Mouse (Mus musculus): ENCODE results near the gene G3bp1. TPM values are rescaled to one million over a fixed set of nuclear protein-coding genes. Genes with fewer than 3 reads are reported as not detected.

Gene G3bp1
- total RNA-seq, 2 experiments from 2014 or later, result 50.7 to 55.5 TPM

- no peak for DNase-seq (ENCODE audit: low spot score)
Observed at GRCm38 (mm10) chr11:55462149-55462548, 7.3 kb upstream of the G3bp1 start.

GRCm38 (mm10) chr11:55464707-55465106, 4.8 kb upstream of the G3bp1 start:
- no peak for DNase-seq (ENCODE audit: low spot score)

GRCm38 (mm10) chr11:55465177-55465576, 4.3 kb upstream of the G3bp1 start:
- DNase-seq (ENCODE audit: low spot score), result no peak

GRCm38 (mm10) chr11:55468012-55468411, 1.5 kb upstream of the G3bp1 start:
- no peak for DNase-seq (ENCODE audit: low spot score)

- DNase-seq (ENCODE audit: low spot score), result no peak
Observed at GRCm38 (mm10) chr11:55468611-55469047, 856 bp upstream of the G3bp1 start.

GRCm38 (mm10) chr11:55469923-55470691, 622 bp downstream of the G3bp1 start:
- DNase-seq (ENCODE audit: low spot score), result no peak

GRCm38 (mm10) chr11:55470761-55471160, 1.3 kb downstream of the G3bp1 start:
- no peak for DNase-seq (ENCODE audit: low spot score)

- no peak for DNase-seq (ENCODE audit: low spot score)
Observed at GRCm38 (mm10) chr11:55471467-55471866, 2.0 kb downstream of the G3bp1 start.

GRCm38 (mm10) chr11:55473219-55473618, 3.7 kb downstream of the G3bp1 start:
- no peak for DNase-seq (ENCODE audit: low spot score)

GRCm38 (mm10) chr11:55485443-55485842, 16.0 kb downstream of the G3bp1 start:
- DNase-seq (ENCODE audit: low spot score), result no peak

- DNase-seq (ENCODE audit: low spot score), result no peak
Observed at GRCm38 (mm10) chr11:55496158-55496557, 26.7 kb downstream of the G3bp1 start.

GRCm38 (mm10) chr11:55497885-55498284, 28.4 kb downstream of the G3bp1 start:
- peak; percentile 46 for DNase-seq (ENCODE audit: low spot score)

GRCm38 (mm10) chr11:55501955-55502531, 32.6 kb downstream of the G3bp1 start:
- DNase-seq (ENCODE audit: low spot score), result peak; percentile 82

- DNase-seq (ENCODE audit: low spot score), result no peak
Observed at GRCm38 (mm10) chr11:55502886-55503285, 33.4 kb downstream of the G3bp1 start.

- no peak for DNase-seq (ENCODE audit: low spot score)
Observed at GRCm38 (mm10) chr11:55505485-55505884, 36.0 kb downstream of the G3bp1 start.

- no peak for DNase-seq (ENCODE audit: low spot score)
Observed at GRCm38 (mm10) chr11:55511374-55511773, 41.9 kb downstream of the G3bp1 start.

GRCm38 (mm10) chr11:55517666-55518065, 48.2 kb downstream of the G3bp1 start:
- DNase-seq (ENCODE audit: low spot score), result no peak

- DNase-seq (ENCODE audit: low spot score), result peak; percentile 60
Observed at GRCm38 (mm10) chr11:55518806-55519674, 49.6 kb downstream of the G3bp1 start.

GRCm38 (mm10) chr11:55530741-55531140, 61.3 kb downstream of the G3bp1 start:
- no peak for DNase-seq (ENCODE audit: low spot score)

GRCm38 (mm10) chr11:55533378-55533777, 63.9 kb downstream of the G3bp1 start:
- no peak for DNase-seq (ENCODE audit: low spot score)

- DNase-seq (ENCODE audit: low spot score), result no peak
Observed at GRCm38 (mm10) chr11:55534766-55535165, 65.3 kb downstream of the G3bp1 start.

GRCm38 (mm10) chr11:55542128-55542527, 72.6 kb downstream of the G3bp1 start:
- no peak for DNase-seq (ENCODE audit: low spot score)
